Mouse (Mus musculus) liver, postnatal 0 days (tissue): Measurements from ENCODE around the gene Sox6.

Experiments
- CTCF ChIP-seq: sonication (generic); IDR thresholded peaks from 2 replicates; pipeline ENCODE4 v1.5.1; 2016; ENCODE audit warnings: antibody characterized with exemption, low read depth
- EP300 ChIP-seq: IDR thresholded peaks from 2 replicates; pipeline ENCODE4 v1.6.1; 2016; ENCODE audit warnings: antibody characterized with exemption, low read depth, mild to moderate bottlenecking

- no peak for TF ChIP-seq EP300
- no peak for TF ChIP-seq CTCF
These were observed 371.8 kb downstream of the Sox6 start for GRCm38 (mm10) chr7:115666686-115667382.
